In genomic region chr6:136672467-136672866, GRCm38 (mm10) we compare ENCODE assay signal across 8 mouse cellular contexts. TPM values are rescaled to one million over a fixed set of nuclear protein-coding genes. Genes with fewer than 3 reads are reported as not detected.
DNase-seq lines count a peak whose midpoint lies in the region; ATAC-seq lines count a peak whose summit lies in the region.

No protein-coding gene starts in this region.

- H3K27ac ChIP-seq in kidney, embryonic 14.5 days (ENCODE audit: low read depth, low read length) = no peak overlapping the region

- no peaks in the 10 kb centered on the region for H3K27me3 ChIP-seq in kidney, embryonic 14.5 days (ENCODE audit: control insufficient read depth, insufficient read depth, low read length)

- no peak overlapping the region for H3K4me2 ChIP-seq in kidney, embryonic 14.5 days (replicated peaks; ENCODE audit: low read depth, low read length)

- no peak for DNase-seq in kidney, adult 8-10 months
- peak; percentile 92 for DNase-seq in brain, adult 2 months (ENCODE audit: low read depth, low spot score)
- DNase-seq in heart, adult 9 months (ENCODE audit: low spot score in 2 of 2) = peak; percentile 81 to 84
- DNase-seq in layer of hippocampus, adult 9-11 months = peak; percentile 63
- peak; percentile 68 to 70 for DNase-seq in right cerebral cortex, adult 2 months (ENCODE audit: low spot score in 2 of 2)
- no peak for DNase-seq in testis, postnatal 10 days (ENCODE audit: low spot score)

- H3K4me1 ChIP-seq in kidney, embryonic 14.5 days (ENCODE audit: control insufficient read depth, insufficient read depth, low read length) = no peaks in the 10 kb centered on the region

- H3K9ac ChIP-seq in kidney, embryonic 14.5 days (ENCODE audit: low read depth, low read length) = no peak overlapping the region

- no peaks in the 10 kb centered on the region for H3K36me3 ChIP-seq in kidney, embryonic 14.5 days (ENCODE audit: control insufficient read depth, insufficient read depth, low read length)

- peaks cover 4% of the 10 kb centered on the region; the same call in 1 of the 2 replicates for H3K9me3 ChIP-seq in kidney, embryonic 14.5 days (ENCODE audit: control insufficient read depth, low read length)

- no peak overlapping the region for H3K4me3 ChIP-seq in kidney, embryonic 14.5 days (ENCODE audit: low read length)

- peak; percentile 76 for ATAC-seq in kidney, embryonic 14.5 days (ENCODE audit: low FRiP score, low TSS enrichment)
- no peak for ATAC-seq in inflammation-experienced regulatory T-cells, adult 6 months

- WGBS in kidney, embryonic 14.5 days = 57% methylated on average over 7 of the region's 7 CpGs

RNA-seq across cellular contexts. Expression of gene Plbd1, which starts 10.7 kb away (rescaled TPM):
- polyA plus RNA-seq in kidney, embryonic 14.5 days (2014; fragmentation: Nextera tagmentation; extraction: Ambion mirVana) = 2.7 and 4.0 TPM in 2 replicates
- polyA plus RNA-seq in inflammation-experienced regulatory T-cells, adult 6 months (2017; shearing (Covaris generic)) = 1 to 10 TPM in 1 of 3 experiments, under 1 TPM in 2; 0.48 to 3.6 (median 0.65) TPM

Comparison
In these comparisons a context has a peak if more than half of its experiments do, and no peak if none do; other contexts are left out.
1. DNase-seq: peak in brain, adult 2 months (single experiment), heart, adult 9 months (2 of 2), layer of hippocampus, adult 9-11 months (single experiment) and right cerebral cortex, adult 2 months (2 of 2); none in kidney, adult 8-10 months (0 of 2) and testis, postnatal 10 days (single experiment).